Mouse (Mus musculus) intestine, postnatal 0 days (tissue): ENCODE results near the gene Tmsb4x. TPM values are rescaled to one million over a fixed set of nuclear protein-coding genes. Genes with fewer than 3 reads are reported as not detected.

Source experiments
- ATAC-seq: fragments of 200-750 bp; cut with Nextera tagmentation; 2 replicates; pipeline ENCODE4 v1.8.0; 2017; ENCODE audit warnings: mild to moderate bottlenecking, moderate TSS enrichment, moderate library complexity
- H3K27ac ChIP-seq: fragments of 300-500 bp; sonication (generic); 2 replicates; pipeline ENCODE4 v1.5.1; 2014; ENCODE audit warnings: mild to moderate bottlenecking, low read depth, low read length, moderate library complexity
- H3K27me3 ChIP-seq: fragments of 300-500 bp; sonication (generic); replicated peaks from 2 replicates; pipeline ENCODE4 v1.6.1; 2014; ENCODE audit warnings: low read length, mixed read lengths; ENCODE audit not compliant: control insufficient read depth, insufficient read depth
- H3K36me3 ChIP-seq: fragments of 300-500 bp; sonication (generic); 2 replicates; pipeline ENCODE4 v1.6.1; 2014; ENCODE audit warnings: mild to moderate bottlenecking, moderate library complexity; ENCODE audit not compliant: control insufficient read depth, insufficient read depth
- H3K4me1 ChIP-seq: fragments of 300-500 bp; sonication (generic); replicated peaks from 2 replicates; pipeline ENCODE4 v1.6.1; 2014; ENCODE audit warnings: antibody characterized with exemption, low read length, mixed read lengths; ENCODE audit not compliant: control insufficient read depth, insufficient read depth
- H3K4me2 ChIP-seq: fragments of 300-500 bp; sonication (generic); replicated peaks from 2 replicates; pipeline ENCODE4 v1.6.1; 2014; ENCODE audit warnings: low read depth, mild to moderate bottlenecking, moderate library complexity
- H3K4me3 ChIP-seq: fragments of 300-500 bp; sonication (generic); 2 replicates; pipeline ENCODE4 v1.5.1; 2014; ENCODE audit warnings: low read depth, low read length
- H3K9ac ChIP-seq: fragments of 300-500 bp; sonication (generic); 2 replicates; pipeline ENCODE4 v1.6.1; 2014; ENCODE audit warnings: mild to moderate bottlenecking, low read depth, low read length
- H3K9me3 ChIP-seq: fragments of 300-500 bp; sonication (generic); 2 replicates; pipeline ENCODE4 v1.6.1; 2016; ENCODE audit warnings: mixed run types; ENCODE audit not compliant: control insufficient read depth
- CTCF ChIP-seq: sonication (generic); IDR thresholded peaks from 2 replicates; pipeline ENCODE4 v1.5.1; 2016; ENCODE audit warnings: low read depth, mild to moderate bottlenecking, control low read depth, antibody characterized with exemption, moderate library complexity
- WGBS: fragments of 180-500 bp; shearing (Covaris S2); extraction: QIAGEN DNeasy Blood & Tissue Kit; methylation state at CpG from one replicate; pipeline ENCODE4 v1.1.7; 2014; 5-methylcytosine and 5-hydroxymethylcytosine counted together
- polyA plus RNA-seq: library from polyadenylated mRNA; unstranded; fragments of >200 nt; fragmentation: Nextera tagmentation; extraction: Ambion mirVana; gene quantifications from 2 replicates; pipeline ENCODE4 v1.2.1, GENCODE M21; 2015

Tmsb4x gene
- polyA plus RNA-seq, 1 experiment from 2014 or later: 4,486 TPM

GRCm38 (mm10) chrX:167229206-167229605 lies 20.1 kb upstream of the Tmsb4x start:
- Histone ChIP-seq H3K27me3 (no peaks in the 10 kb centered on the region), H3K4me1 (no peaks in the 10 kb centered on the region), H3K36me3 (no peaks in the 10 kb centered on the region), H3K4me3 (no peak overlapping the region), H3K27ac (peak overlapping the region; percentile 46; the same call in 1 of the 2 replicates), H3K9me3 (no peaks in the 10 kb centered on the region), H3K9ac (no peak overlapping the region), H3K4me2 (no peak overlapping the region)
- WGBS: 52% methylated on average over 6 of the region's 6 CpGs
- TF ChIP-seq CTCF: peak; percentile 59
- no peak for ATAC-seq

- 94% methylated on average over 6 of the region's 6 CpGs for WGBS
- no peaks in the 10 kb centered on the region for H3K27me3 ChIP-seq
- ATAC-seq: no peak
- no peak overlapping the region for H3K9ac ChIP-seq
- no peaks in the 10 kb centered on the region for H3K4me1 ChIP-seq
- H3K9me3 ChIP-seq: no peaks in the 10 kb centered on the region
- H3K36me3 ChIP-seq: no peaks in the 10 kb centered on the region
- TF ChIP-seq CTCF: no peak
- no peak overlapping the region for H3K4me2 ChIP-seq
- no peak overlapping the region for H3K27ac ChIP-seq
- no peak overlapping the region for H3K4me3 ChIP-seq
Measured at GRCm38 (mm10) chrX:167227756-167228155, 18.6 kb upstream of the Tmsb4x start.

GRCm38 (mm10) chrX:167227138-167227537 lies 18.0 kb upstream of the Tmsb4x start:
- no peaks in the 10 kb centered on the region for H3K27me3 ChIP-seq
- H3K4me3 ChIP-seq: no peak overlapping the region
- H3K27ac ChIP-seq: no peak overlapping the region
- no peaks in the 10 kb centered on the region for H3K9me3 ChIP-seq
- H3K9ac ChIP-seq: no peak overlapping the region
- no peak for TF ChIP-seq CTCF
- no peaks in the 10 kb centered on the region for H3K4me1 ChIP-seq
- H3K4me2 ChIP-seq: no peak overlapping the region
- H3K36me3 ChIP-seq: no peaks in the 10 kb centered on the region
- ATAC-seq: no peak
- WGBS: 75% methylated on average over 7 of the region's 7 CpGs

GRCm38 (mm10) chrX:167226570-167226969 lies 17.5 kb upstream of the Tmsb4x start:
- no peak overlapping the region for H3K27ac ChIP-seq

GRCm38 (mm10) chrX:167212707-167213106 lies 3.6 kb upstream of the Tmsb4x start:
- Histone ChIP-seq H3K9me3 (no peaks in the 10 kb centered on the region), H3K27me3 (no peaks in the 10 kb centered on the region), H3K4me3 (no peak overlapping the region), H3K4me2 (no peak overlapping the region), H3K27ac (no peak overlapping the region), H3K9ac (no peak overlapping the region), H3K36me3 (no peaks in the 10 kb centered on the region), H3K4me1 (no peaks in the 10 kb centered on the region)
- TF ChIP-seq CTCF: peak; percentile 63
- WGBS: 33% methylated on average over 8 of the region's 8 CpGs
- ATAC-seq: no peak

More at GRCm38 (mm10) chrX:167226570-167226969, 17.5 kb upstream of the Tmsb4x start:
- WGBS: 87% methylated on average over 5 of the region's 5 CpGs
- no peaks in the 10 kb centered on the region for H3K4me1 ChIP-seq
- H3K9ac ChIP-seq: no peak overlapping the region
- H3K4me2 ChIP-seq: no peak overlapping the region
- no peak overlapping the region for H3K4me3 ChIP-seq
- no peaks in the 10 kb centered on the region for H3K36me3 ChIP-seq
- no peaks in the 10 kb centered on the region for H3K9me3 ChIP-seq
- TF ChIP-seq CTCF: no peak
- no peaks in the 10 kb centered on the region for H3K27me3 ChIP-seq
- ATAC-seq: no peak

GRCm38 (mm10) chrX:167211871-167212555 lies 2.9 kb upstream of the Tmsb4x start:
- Histone ChIP-seq H3K4me2 (peak overlapping the region; percentile 1; the same call in 1 of the 2 replicates), H3K27me3 (no peaks in the 10 kb centered on the region), H3K36me3 (no peaks in the 10 kb centered on the region), H3K27ac (no peak overlapping the region), H3K9me3 (no peaks in the 10 kb centered on the region), H3K4me1 (no peaks in the 10 kb centered on the region), H3K9ac (no peak overlapping the region), H3K4me3 (no peak overlapping the region)
- ATAC-seq: no peak
- WGBS: 45% methylated on average over 9 of the region's 9 CpGs
- TF ChIP-seq CTCF: no peak
